Mouse (Mus musculus) adrenal gland, adult 10 weeks (tissue): ENCODE measurements around the gene Cdan1. TPM values are rescaled to one million over a fixed set of nuclear protein-coding genes. Genes with fewer than 3 reads are reported as not detected.

Experiments used
- polyA plus RNA-seq: library from polyadenylated mRNA; stranded (reverse); fragments of 350-450 nt; fragmentation: Illumina TruSeq; extraction: RNeasy Lipid Tissue Mini Kit (QIAGEN cat#74804); gene quantifications from one replicate; pipeline ENCODE4 v1.2.3, GENCODE M21; 2014; ENCODE audit warnings: low read depth, low replicate concordance

Gene Cdan1
- 3.2 TPM for polyA plus RNA-seq

GRCm38 (mm10) chr2:120849449-120850423 lies at the start of gene Cdan1:
Cdan1 (minus strand) TSS chr2:120850128.

GRCm38 (mm10) chr2:120850424-120851082 lies 625 bp upstream of the Cdan1 start, which contains the start of gene Ttbk2:
Ttbk2 (minus strand) TSS chr2:120850604.

Other genes with a start within 250 kb of the Cdan1 start
- 65.0 TPM for gene Haus2, start 240.7 kb downstream of the Cdan1 start, polyA plus RNA-seq
- 59.8 TPM for gene Lrrc57, start 240.6 kb downstream of the Cdan1 start, polyA plus RNA-seq
- gene Stard9, start 221.0 kb downstream of the Cdan1 start, polyA plus RNA-seq, result 13.9 TPM
- 15.6 TPM for gene Ttbk2, start 476 bp upstream of the Cdan1 start, polyA plus RNA-seq
- 72.3 TPM for gene Ubr1, start 120.6 kb upstream of the Cdan1 start, polyA plus RNA-seq
- 73.4 TPM for gene Tmem62, start 126.9 kb upstream of the Cdan1 start, polyA plus RNA-seq
- gene Ccndbp1, start 158.3 kb upstream of the Cdan1 start, polyA plus RNA-seq, result 63.3 TPM
- not detected for gene Epb42, start 186.9 kb upstream of the Cdan1 start, polyA plus RNA-seq
- not detected for gene Tgm5, start 235.7 kb upstream of the Cdan1 start, polyA plus RNA-seq